Comparison of ENCODE assay signal across 8 mouse cellular contexts in genomic region chr11:40692101-40692509, GRCm38 (mm10). TPM values are rescaled to one million over a fixed set of nuclear protein-coding genes. Genes with fewer than 3 reads are reported as not detected.
DNase-seq lines count a peak whose midpoint lies in the region; ATAC-seq lines count a peak whose summit lies in the region.

No protein-coding gene starts in this region.

- peak overlapping the region; percentile 66 for H3K27ac ChIP-seq in hindbrain, embryonic 14.5 days
- peak overlapping the region; percentile 30 for H3K27ac ChIP-seq in midbrain, embryonic 11.5 days (ENCODE audit: low read depth, low read length)

- peaks cover 5% of the 10 kb centered on the region for H3K36me3 ChIP-seq in hindbrain, embryonic 14.5 days (replicated peaks; ENCODE audit: control insufficient read depth, insufficient read depth)
- 0 out of 2 replicates have a peak, but pooled peaks cover 2% of the 10 kb centered on the region for H3K36me3 ChIP-seq in midbrain, embryonic 11.5 days (ENCODE audit: control insufficient read depth, insufficient read depth, low read length)

- peaks cover 25% of the 10 kb centered on the region for H3K4me1 ChIP-seq in hindbrain, embryonic 14.5 days (replicated peaks; ENCODE audit: control insufficient read depth, insufficient read depth, low read length)
- H3K4me1 ChIP-seq in midbrain, embryonic 11.5 days (ENCODE audit: control insufficient read depth, insufficient read depth, low read length): peaks cover 11% of the 10 kb centered on the region

- H3K9me3 ChIP-seq in hindbrain, embryonic 14.5 days (ENCODE audit: control insufficient read depth, low read length): no peaks in the 10 kb centered on the region
- H3K9me3 ChIP-seq in midbrain, embryonic 11.5 days (ENCODE audit: control insufficient read depth, low read length): no peaks in the 10 kb centered on the region

- H3K4me3 ChIP-seq in hindbrain, embryonic 14.5 days (replicated peaks; ENCODE audit: low read length): peak overlapping the region; percentile 80
- peak overlapping the region; percentile 84 for H3K4me3 ChIP-seq in midbrain, embryonic 11.5 days (ENCODE audit: low read depth, low read length)

- ATAC-seq in hindbrain, embryonic 14.5 days (ENCODE audit: low FRiP score): peak; percentile 81
- ATAC-seq in midbrain, embryonic 11.5 days (ENCODE audit: low FRiP score): peak; percentile 73

- WGBS in hindbrain, embryonic 14.5 days: 0% methylated on average over 28 of the region's 28 CpGs
- under 1% methylated on average over 28 of the region's 28 CpGs for WGBS in midbrain, embryonic 11.5 days

- peak overlapping the region; percentile 87 for H3K4me2 ChIP-seq in hindbrain, embryonic 14.5 days (replicated peaks)
- peak overlapping the region; percentile 64 for H3K4me2 ChIP-seq in midbrain, embryonic 11.5 days

- peak; percentile 55 for DNase-seq in embryo, embryonic 10.5 days (ENCODE audit: low spot score)
- no peak for DNase-seq in embryo, embryonic 9.5 days (ENCODE audit: extremely low spot score)
- peak; percentile 16 for DNase-seq in right cerebral cortex, postnatal 4 days
- no peak for DNase-seq in right cerebral cortex, postnatal 25 days
- DNase-seq in hindbrain, embryonic 14.5 days (ENCODE audit: low spot score): no peak
- no peak for DNase-seq in midbrain, embryonic 11.5 days (ENCODE audit: low spot score, missing footprints)
- no peak for DNase-seq in thymus, adult 18-20 months
- DNase-seq in cerebellum, postnatal 4 days (ENCODE audit: low spot score in 2 of 2): no peak

- H3K27me3 ChIP-seq in hindbrain, embryonic 14.5 days (ENCODE audit: control insufficient read depth, insufficient read depth, low read length): no peaks in the 10 kb centered on the region
- no peaks in the 10 kb centered on the region for H3K27me3 ChIP-seq in midbrain, embryonic 11.5 days (ENCODE audit: control insufficient read depth, insufficient read depth, low read length)

- H3K9ac ChIP-seq in hindbrain, embryonic 14.5 days: peak overlapping the region; percentile 71
- peak overlapping the region; percentile 74 for H3K9ac ChIP-seq in midbrain, embryonic 11.5 days (ENCODE audit: low read length)

RNA-seq across cellular contexts. Expression of gene Mat2b, which starts 2.9 kb away (rescaled TPM):
- polyA plus RNA-seq in hindbrain, embryonic 14.5 days (2014; fragmentation: Nextera tagmentation; extraction: Ambion mirVana): 57.4 and 62.2 TPM in 2 replicates
- 107 and 111 TPM in 2 replicates for polyA plus RNA-seq in midbrain, embryonic 11.5 days (2014; fragmentation: Nextera tagmentation; extraction: Ambion mirVana)

RNA-seq across cellular contexts. Expression of gene Hmmr, which starts 41.1 kb away (rescaled TPM):
- polyA plus RNA-seq in hindbrain, embryonic 14.5 days (2014; fragmentation: Nextera tagmentation; extraction: Ambion mirVana): 6.9 and 7.2 TPM in 2 replicates
- polyA plus RNA-seq in midbrain, embryonic 11.5 days (2014; fragmentation: Nextera tagmentation; extraction: Ambion mirVana): 66.1 and 67.2 TPM in 2 replicates

RNA-seq across cellular contexts. Expression of gene Nudcd2, which starts 41.4 kb away (rescaled TPM):
- 59.2 and 59.9 TPM in 2 replicates for polyA plus RNA-seq in hindbrain, embryonic 14.5 days (2014; fragmentation: Nextera tagmentation; extraction: Ambion mirVana)
- polyA plus RNA-seq in midbrain, embryonic 11.5 days (2014; fragmentation: Nextera tagmentation; extraction: Ambion mirVana): 196 and 215 TPM in 2 replicates

Comparison
In these comparisons a context has a peak if more than half of its experiments do, and no peak if none do; other contexts are left out.
1. DNase-seq: peak in embryo, embryonic 10.5 days (single experiment) and right cerebral cortex, postnatal 4 days (single experiment); none in embryo, embryonic 9.5 days (single experiment), right cerebral cortex, postnatal 25 days (single experiment), hindbrain, embryonic 14.5 days (single experiment), midbrain, embryonic 11.5 days (single experiment), thymus, adult 18-20 months (0 of 2) and cerebellum, postnatal 4 days (0 of 2).